Mouse (Mus musculus) liver, adult 2 months (tissue): ENCODE measurements around the gene Btbd7.

Source experiments
- CTCF ChIP-seq: fragments of 200-500 bp; IDR thresholded peaks from 2 replicates; pipeline ENCODE4 v1.5.1; 2011; ENCODE audit warnings: low read depth, low read length, control low read depth
- POLR2A ChIP-seq: fragments of 200-500 bp; IDR thresholded peaks from 2 replicates; pipeline ENCODE4 v1.6.1; 2011; ENCODE audit warnings: low read length, control low read depth; ENCODE audit not compliant: insufficient read depth; ENCODE audit errors: extremely low read depth

DNA sequence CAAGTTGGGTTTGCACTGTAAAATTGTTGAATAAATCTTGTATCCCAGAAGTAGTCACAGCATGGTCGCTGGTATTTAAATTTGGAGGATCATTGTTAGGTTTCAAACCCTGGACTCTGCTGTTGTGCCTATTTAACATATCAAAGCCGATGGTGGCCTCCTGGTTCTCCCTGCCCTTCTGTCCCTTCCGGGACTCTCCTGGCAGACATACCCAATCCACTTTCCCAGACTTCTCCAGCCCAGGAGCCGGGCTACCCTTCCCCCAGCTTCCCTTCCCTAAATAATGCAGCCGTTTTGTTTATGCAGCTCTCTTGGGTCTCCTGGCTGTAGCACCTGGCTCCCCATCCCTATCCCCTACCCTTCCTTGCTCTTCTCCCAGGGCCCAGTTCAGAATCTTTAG is 119.3 kb downstream of the Btbd7 start:
- no peak for TF ChIP-seq CTCF
- TF ChIP-seq POLR2A = no peak
